Mouse (Mus musculus): Measurements from ENCODE around the gene Igsf23. TPM values are rescaled to one million over a fixed set of nuclear protein-coding genes. Genes with fewer than 3 reads are reported as not detected.

Gene Igsf23
- polyA plus RNA-seq, 1 experiment from 2014 or later: 2.3 TPM

GRCm38 (mm10) chr7:19956341-19956781 lies 5.8 kb upstream of the Igsf23 start:
- H3K4me3 ChIP-seq (ENCODE audit: low read length): no peak overlapping the region
- H3K27ac ChIP-seq (ENCODE audit: low read length): no peak overlapping the region
- WGBS: under 1% methylated on average over 7 of the region's 7 CpGs
- H3K36me3 ChIP-seq (ENCODE audit: control insufficient read depth, insufficient read depth, low read length): no peaks in the 10 kb centered on the region
- no peak overlapping the region for H3K4me2 ChIP-seq (ENCODE audit: low read depth, low read length)
- ATAC-seq (ENCODE audit: low read depth): peak; percentile 69
- H3K9me3 ChIP-seq (ENCODE audit: control insufficient read depth, low read length): no peaks in the 10 kb centered on the region
- no peaks in the 10 kb centered on the region for H3K27me3 ChIP-seq (ENCODE audit: control insufficient read depth, insufficient read depth, low read depth, low read length)
- peaks cover 12% of the 10 kb centered on the region for H3K4me1 ChIP-seq (replicated peaks; ENCODE audit: control insufficient read depth, insufficient read depth, low read length)
- H3K9ac ChIP-seq (ENCODE audit: low read length): no peak overlapping the region

- Histone ChIP-seq H3K9me3 (ENCODE audit: control insufficient read depth, low read length) (no peaks in the 10 kb centered on the region), H3K4me1 (replicated peaks; ENCODE audit: control insufficient read depth, insufficient read depth, low read length) (peaks cover 12% of the 10 kb centered on the region), H3K27ac (ENCODE audit: low read length) (no peak overlapping the region), H3K4me2 (ENCODE audit: low read depth, low read length) (no peak overlapping the region), H3K9ac (ENCODE audit: low read length) (no peak overlapping the region), H3K4me3 (ENCODE audit: low read length) (no peak overlapping the region), H3K27me3 (ENCODE audit: control insufficient read depth, insufficient read depth, low read depth, low read length) (no peaks in the 10 kb centered on the region), H3K36me3 (ENCODE audit: control insufficient read depth, insufficient read depth, low read length) (no peaks in the 10 kb centered on the region)
- 60% methylated on average over 4 of the region's 4 CpGs for WGBS
- no peak for ATAC-seq (ENCODE audit: low read depth)
These were observed 5.3 kb upstream of the Igsf23 start for GRCm38 (mm10) chr7:19955861-19956260.

DNA sequence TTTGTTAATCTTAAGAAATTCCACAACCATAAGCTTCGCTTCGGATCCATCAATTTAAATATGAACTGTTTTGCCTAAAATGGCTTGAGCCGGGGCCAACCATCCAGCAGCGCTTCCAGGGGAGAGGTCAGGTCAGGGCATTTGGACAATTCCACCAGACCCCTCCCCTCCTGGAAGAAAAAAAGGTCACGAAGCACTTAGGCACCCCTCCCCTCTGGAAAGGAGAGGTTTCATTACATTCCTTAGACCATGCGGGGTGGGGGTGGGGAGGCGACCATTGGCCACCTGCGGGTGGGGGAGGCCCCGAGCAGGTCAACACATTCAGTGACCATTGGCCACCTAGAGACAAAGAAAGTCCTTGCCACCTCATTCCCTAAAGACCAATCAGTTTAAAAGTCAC lies 2.5 kb upstream of the Igsf23 start:
- WGBS: 28% methylated on average over 9 of the region's 9 CpGs
- H3K9me3 ChIP-seq (ENCODE audit: control insufficient read depth, low read length): no peaks in the 10 kb centered on the region
- no peaks in the 10 kb centered on the region for H3K27me3 ChIP-seq (ENCODE audit: control insufficient read depth, insufficient read depth, low read depth, low read length)
- no peaks in the 10 kb centered on the region for H3K36me3 ChIP-seq (ENCODE audit: control insufficient read depth, insufficient read depth, low read length)
- H3K27ac ChIP-seq (ENCODE audit: low read length): no peak overlapping the region
- ATAC-seq (ENCODE audit: low read depth): no peak; the same call in 1 of the 2 replicates
- peaks cover 12% of the 10 kb centered on the region for H3K4me1 ChIP-seq (replicated peaks; ENCODE audit: control insufficient read depth, insufficient read depth, low read length)
- H3K9ac ChIP-seq (ENCODE audit: low read length): no peak overlapping the region
- no peak overlapping the region for H3K4me3 ChIP-seq (ENCODE audit: low read length)
- no peak overlapping the region for H3K4me2 ChIP-seq (ENCODE audit: low read depth, low read length)

- 73% methylated on average over 10 of the region's 10 CpGs for WGBS
- Histone ChIP-seq H3K4me3 (ENCODE audit: low read length) (no peak overlapping the region), H3K27me3 (ENCODE audit: control insufficient read depth, insufficient read depth, low read depth, low read length) (no peaks in the 10 kb centered on the region), H3K36me3 (ENCODE audit: control insufficient read depth, insufficient read depth, low read length) (no peaks in the 10 kb centered on the region), H3K27ac (ENCODE audit: low read length) (no peak overlapping the region), H3K4me1 (replicated peaks; ENCODE audit: control insufficient read depth, insufficient read depth, low read length) (peaks cover 12% of the 10 kb centered on the region), H3K9ac (ENCODE audit: low read length) (no peak overlapping the region), H3K9me3 (ENCODE audit: control insufficient read depth, low read length) (no peaks in the 10 kb centered on the region), H3K4me2 (ENCODE audit: low read depth, low read length) (no peak overlapping the region)
- no peak for ATAC-seq (ENCODE audit: low read depth)
These were observed 1.9 kb upstream of the Igsf23 start for GRCm38 (mm10) chr7:19952320-19952986.

GRCm38 (mm10) chr7:19949996-19950395 lies 560 bp downstream of the Igsf23 start:
- ATAC-seq (ENCODE audit: low read depth): no peak
- Histone ChIP-seq H3K36me3 (ENCODE audit: control insufficient read depth, insufficient read depth, low read length) (no peaks in the 10 kb centered on the region), H3K9ac (ENCODE audit: low read length) (no peak overlapping the region), H3K4me1 (replicated peaks; ENCODE audit: control insufficient read depth, insufficient read depth, low read length) (peaks cover 9% of the 10 kb centered on the region), H3K4me3 (ENCODE audit: low read length) (no peak overlapping the region), H3K27ac (ENCODE audit: low read length) (no peak overlapping the region), H3K27me3 (ENCODE audit: control insufficient read depth, insufficient read depth, low read depth, low read length) (no peaks in the 10 kb centered on the region), H3K9me3 (ENCODE audit: control insufficient read depth, low read length) (no peaks in the 10 kb centered on the region), H3K4me2 (ENCODE audit: low read depth, low read length) (no peak overlapping the region)
- WGBS: 47% methylated on average over 10 of the region's 10 CpGs

DNA sequence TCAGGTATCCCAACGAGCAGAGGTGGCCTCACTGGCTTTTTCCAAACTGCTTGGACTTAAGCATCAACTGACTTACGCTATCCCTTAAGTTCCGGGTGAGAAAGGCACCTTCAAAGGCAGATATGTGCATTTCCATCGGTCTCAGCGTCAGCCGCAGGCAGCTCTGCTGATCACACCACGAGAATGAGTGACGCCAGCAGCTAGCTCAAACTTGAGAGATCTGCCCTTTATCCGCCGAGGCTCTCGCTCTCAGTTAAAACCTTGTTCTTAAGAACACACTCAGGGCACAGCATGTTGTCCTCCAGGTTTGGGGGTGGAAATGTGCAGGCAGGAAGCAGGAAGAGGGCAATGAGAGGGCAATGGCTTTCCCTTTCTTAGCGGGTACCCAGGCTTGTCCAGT lies 1.6 kb downstream of the Igsf23 start:
- H3K4me1 ChIP-seq (replicated peaks; ENCODE audit: control insufficient read depth, insufficient read depth, low read length): peaks cover 9% of the 10 kb centered on the region
- 58% methylated on average over 12 of the region's 12 CpGs for WGBS
- no peaks in the 10 kb centered on the region for H3K27me3 ChIP-seq (ENCODE audit: control insufficient read depth, insufficient read depth, low read depth, low read length)
- no peak overlapping the region for H3K9ac ChIP-seq (ENCODE audit: low read length)
- H3K36me3 ChIP-seq (ENCODE audit: control insufficient read depth, insufficient read depth, low read length): no peaks in the 10 kb centered on the region
- ATAC-seq (ENCODE audit: low read depth): no peak
- H3K9me3 ChIP-seq (ENCODE audit: control insufficient read depth, low read length): no peaks in the 10 kb centered on the region
- H3K4me2 ChIP-seq (ENCODE audit: low read depth, low read length): no peak overlapping the region
- no peak overlapping the region for H3K27ac ChIP-seq (ENCODE audit: low read length)
- H3K4me3 ChIP-seq (ENCODE audit: low read length): no peak overlapping the region

GRCm38 (mm10) chr7:19945821-19946515 lies 4.6 kb downstream of the Igsf23 start:
- H3K4me2 ChIP-seq (ENCODE audit: low read depth, low read length): no peak overlapping the region
- H3K27ac ChIP-seq (ENCODE audit: low read length): no peak overlapping the region
- no peak for ATAC-seq (ENCODE audit: low read depth)
- H3K4me1 ChIP-seq (replicated peaks; ENCODE audit: control insufficient read depth, insufficient read depth, low read length): no peaks in the 10 kb centered on the region
- no peak overlapping the region for H3K9ac ChIP-seq (ENCODE audit: low read length)
- no peak overlapping the region for H3K4me3 ChIP-seq (ENCODE audit: low read length)
- no peaks in the 10 kb centered on the region for H3K27me3 ChIP-seq (ENCODE audit: control insufficient read depth, insufficient read depth, low read depth, low read length)
- 70% methylated on average over 13 of the region's 13 CpGs for WGBS
- H3K36me3 ChIP-seq (ENCODE audit: control insufficient read depth, insufficient read depth, low read length): no peaks in the 10 kb centered on the region
- no peaks in the 10 kb centered on the region for H3K9me3 ChIP-seq (ENCODE audit: control insufficient read depth, low read length)

DNA sequence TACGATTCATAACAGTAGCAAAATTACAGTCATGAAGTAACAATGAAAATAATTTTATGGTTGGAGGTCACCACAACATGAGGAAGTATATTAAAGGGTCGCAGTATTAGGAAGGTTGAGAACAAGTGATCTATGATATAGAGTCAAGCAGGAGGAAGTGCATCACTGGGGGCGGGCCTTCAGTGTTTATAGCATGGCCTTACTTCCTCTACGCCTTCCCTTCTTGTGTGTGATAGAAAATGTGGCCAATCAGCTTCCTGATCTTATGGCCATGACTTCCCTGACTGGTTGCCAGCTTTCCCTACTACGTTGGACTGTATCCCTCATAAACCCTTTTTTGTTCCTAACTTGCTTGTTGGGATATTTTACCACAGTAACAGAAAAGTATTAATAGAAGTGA lies 5.4 kb downstream of the Igsf23 start:
- WGBS: 81% methylated on average over 5 of the region's 5 CpGs
- no peak overlapping the region for H3K27ac ChIP-seq (ENCODE audit: low read length)
- H3K4me1 ChIP-seq (replicated peaks; ENCODE audit: control insufficient read depth, insufficient read depth, low read length): peaks cover 3% of the 10 kb centered on the region
- H3K9me3 ChIP-seq (ENCODE audit: control insufficient read depth, low read length): no peaks in the 10 kb centered on the region
- H3K36me3 ChIP-seq (ENCODE audit: control insufficient read depth, insufficient read depth, low read length): no peaks in the 10 kb centered on the region
- no peak overlapping the region for H3K4me3 ChIP-seq (ENCODE audit: low read length)
- no peak overlapping the region for H3K4me2 ChIP-seq (ENCODE audit: low read depth, low read length)
- no peaks in the 10 kb centered on the region for H3K27me3 ChIP-seq (ENCODE audit: control insufficient read depth, insufficient read depth, low read depth, low read length)
- ATAC-seq (ENCODE audit: low read depth): no peak
- H3K9ac ChIP-seq (ENCODE audit: low read length): no peak overlapping the region

GRCm38 (mm10) chr7:19944709-19945108 lies 5.8 kb downstream of the Igsf23 start:
- Histone ChIP-seq H3K4me1 (replicated peaks; ENCODE audit: control insufficient read depth, insufficient read depth, low read length) (peaks cover 5% of the 10 kb centered on the region), H3K27me3 (ENCODE audit: control insufficient read depth, insufficient read depth, low read depth, low read length) (no peaks in the 10 kb centered on the region), H3K36me3 (ENCODE audit: control insufficient read depth, insufficient read depth, low read length) (no peaks in the 10 kb centered on the region), H3K4me3 (ENCODE audit: low read length) (no peak overlapping the region), H3K27ac (ENCODE audit: low read length) (no peak overlapping the region), H3K9me3 (ENCODE audit: control insufficient read depth, low read length) (no peaks in the 10 kb centered on the region), H3K9ac (ENCODE audit: low read length) (no peak overlapping the region), H3K4me2 (ENCODE audit: low read depth, low read length) (no peak overlapping the region)
- no peak for ATAC-seq (ENCODE audit: low read depth)
- 85% methylated on average over 8 of the region's 8 CpGs for WGBS

All from lung, embryonic 16.5 days (tissue).